Mouse (Mus musculus): Measurements from ENCODE around the gene Sohlh1. TPM values are rescaled to one million over a fixed set of nuclear protein-coding genes. Genes with fewer than 3 reads are reported as not detected.

Sohlh1 gene
- polyA plus RNA-seq (2011; ENCODE audit: insufficient read depth, insufficient read length, low replicate concordance, missing spikeins): not detected in 2 replicates

GRCm38 (mm10) chr2:25847226-25847625 is at the start of gene Sohlh1:
TSS of gene Sohlh1 (minus strand) at chr2:25847248.
- no peak within 1 kb of the TSS for H3K4me3 ChIP-seq (replicated peaks; ENCODE audit: control insufficient read depth, low read depth, low read length)
- TF ChIP-seq CTCF (IDR thresholded peaks at IDR 0.05; ENCODE audit: control insufficient read depth, insufficient read depth, low read length): no peak
- TF ChIP-seq POLR2A (IDR thresholded peaks at IDR 0.05; ENCODE audit: borderline replicate concordance, control insufficient read depth, low read depth, low read length): no peak
- WGBS: 75% methylated on average over 16 of the region's 16 CpGs

DNA sequence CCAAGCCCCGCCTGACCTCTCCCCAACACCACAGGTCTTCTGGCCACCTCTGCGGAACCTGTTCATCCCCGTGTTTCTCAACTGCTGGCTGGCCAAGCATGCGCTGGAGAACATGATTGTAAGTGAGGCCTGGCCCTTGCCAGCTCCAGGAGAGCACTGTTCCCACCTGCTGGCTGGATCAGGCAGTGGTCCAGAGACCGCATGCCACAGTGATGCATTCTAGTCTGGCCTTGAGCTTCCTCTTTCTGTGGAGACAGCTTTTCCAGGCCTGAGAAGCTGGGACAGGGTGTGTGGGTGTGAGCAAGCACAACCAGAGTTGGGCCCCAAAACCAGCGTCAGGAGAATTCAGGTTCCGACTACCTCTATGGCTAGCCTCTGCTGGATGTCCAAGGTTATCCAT is 45.4 kb upstream of the Sohlh1 start:
- Histone ChIP-seq H3K4me1 (ENCODE audit: control insufficient read depth, insufficient read depth, low read length) (no peaks in the 10 kb centered on the region), H3K27ac (ENCODE audit: control insufficient read depth, insufficient read depth, low read depth, low read length, poor library complexity) (no peak overlapping the region), H3K4me3 (replicated peaks; ENCODE audit: control insufficient read depth, low read depth, low read length) (no peak overlapping the region)
- 18% methylated on average over 7 of the region's 7 CpGs for WGBS
- TF ChIP-seq CTCF (IDR thresholded peaks at IDR 0.05; ENCODE audit: control insufficient read depth, insufficient read depth, low read length) (no peak), POLR2A (IDR thresholded peaks at IDR 0.05; ENCODE audit: borderline replicate concordance, control insufficient read depth, low read depth, low read length) (no peak)

More at GRCm38 (mm10) chr2:25847226-25847625, at the start of gene Sohlh1:
- Histone ChIP-seq H3K27ac (ENCODE audit: control insufficient read depth, insufficient read depth, low read depth, low read length, poor library complexity) (no peak within 1 kb of the TSS), H3K4me1 (ENCODE audit: control insufficient read depth, insufficient read depth, low read length) (no peaks in the 10 kb centered on the region)

GRCm38 (mm10) chr2:25888144-25888543 is 41.1 kb upstream of the Sohlh1 start:
- H3K4me1 ChIP-seq (ENCODE audit: control insufficient read depth, insufficient read depth, low read length): no peaks in the 10 kb centered on the region
- no peak for TF ChIP-seq CTCF (IDR thresholded peaks at IDR 0.05; ENCODE audit: control insufficient read depth, insufficient read depth, low read length)
- TF ChIP-seq POLR2A (IDR thresholded peaks at IDR 0.05; ENCODE audit: borderline replicate concordance, control insufficient read depth, low read depth, low read length): no peak
- no peak overlapping the region for H3K27ac ChIP-seq (ENCODE audit: control insufficient read depth, insufficient read depth, low read depth, low read length, poor library complexity)
- 58% methylated on average over 5 of the region's 5 CpGs for WGBS
- no peak overlapping the region for H3K4me3 ChIP-seq (replicated peaks; ENCODE audit: control insufficient read depth, low read depth, low read length)

DNA sequence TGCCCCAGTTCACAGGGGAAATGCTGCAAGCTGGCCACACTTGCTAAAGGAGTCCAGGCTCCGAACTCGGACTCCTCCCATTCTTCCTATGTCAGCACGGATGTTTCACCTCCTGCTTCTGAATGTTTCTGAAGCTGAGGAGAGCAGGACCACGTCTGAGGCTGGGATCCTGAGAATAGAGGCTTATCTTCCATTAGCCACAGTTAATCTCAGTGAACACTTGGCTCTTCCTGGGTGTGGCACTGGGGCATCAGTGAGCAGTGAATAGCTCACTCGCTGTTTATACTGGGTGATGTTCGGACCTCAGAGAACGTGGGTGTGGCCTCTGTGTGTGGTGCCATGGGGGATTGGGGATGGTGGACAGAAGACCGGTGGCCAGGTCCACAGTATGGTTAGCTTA is 40.2 kb upstream of the Sohlh1 start:
- WGBS: 64% methylated on average over 8 of the region's 8 CpGs
- TF ChIP-seq POLR2A (IDR thresholded peaks at IDR 0.05; ENCODE audit: borderline replicate concordance, control insufficient read depth, low read depth, low read length): no peak
- no peak for TF ChIP-seq CTCF (IDR thresholded peaks at IDR 0.05; ENCODE audit: control insufficient read depth, insufficient read depth, low read length)

DNA sequence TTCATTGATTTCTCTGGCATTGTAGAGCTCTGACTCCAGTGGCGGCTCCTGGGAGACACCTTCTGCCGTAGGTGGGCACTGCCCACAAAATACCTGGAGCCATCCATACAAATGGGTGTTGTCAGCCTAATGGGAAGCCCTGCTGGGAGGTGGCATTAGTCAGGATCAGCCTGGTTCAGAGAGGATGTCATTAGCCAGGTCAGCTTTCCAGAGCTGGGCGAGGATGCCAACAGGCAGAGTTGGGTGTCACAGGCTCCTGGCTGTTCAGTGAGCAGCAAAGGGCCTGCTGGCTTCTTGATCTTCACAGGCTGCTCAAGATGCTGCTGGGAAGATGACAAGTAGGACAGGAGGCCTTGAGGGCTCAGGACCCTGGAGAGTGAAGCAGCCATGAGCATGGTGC is 37.7 kb upstream of the Sohlh1 start:
- H3K27ac ChIP-seq (ENCODE audit: control insufficient read depth, insufficient read depth, low read depth, low read length, poor library complexity): no peak overlapping the region
- 79% methylated on average over 3 of the region's 3 CpGs for WGBS
- no peak overlapping the region for H3K4me3 ChIP-seq (replicated peaks; ENCODE audit: control insufficient read depth, low read depth, low read length)
- H3K4me1 ChIP-seq (ENCODE audit: control insufficient read depth, insufficient read depth, low read length): no peaks in the 10 kb centered on the region
- TF ChIP-seq POLR2A (IDR thresholded peaks at IDR 0.05; ENCODE audit: borderline replicate concordance, control insufficient read depth, low read depth, low read length) (no peak), CTCF (IDR thresholded peaks at IDR 0.05; ENCODE audit: control insufficient read depth, insufficient read depth, low read length) (no peak)

More for the DNA sequence above, 40.2 kb upstream of the Sohlh1 start:
- Histone ChIP-seq H3K4me1 (ENCODE audit: control insufficient read depth, insufficient read depth, low read length) (no peaks in the 10 kb centered on the region), H3K4me3 (replicated peaks; ENCODE audit: control insufficient read depth, low read depth, low read length) (no peak overlapping the region), H3K27ac (ENCODE audit: control insufficient read depth, insufficient read depth, low read depth, low read length, poor library complexity) (no peak overlapping the region)

- TF ChIP-seq POLR2A (IDR thresholded peaks at IDR 0.05; ENCODE audit: borderline replicate concordance, control insufficient read depth, low read depth, low read length) (no peak), CTCF (IDR thresholded peaks at IDR 0.05; ENCODE audit: control insufficient read depth, insufficient read depth, low read length) (no peak)
- Histone ChIP-seq H3K4me3 (replicated peaks; ENCODE audit: control insufficient read depth, low read depth, low read length) (no peak overlapping the region), H3K27ac (ENCODE audit: control insufficient read depth, insufficient read depth, low read depth, low read length, poor library complexity) (no peak overlapping the region), H3K4me1 (ENCODE audit: control insufficient read depth, insufficient read depth, low read length) (no peaks in the 10 kb centered on the region)
- WGBS: 55% methylated on average over 1 of the region's 1 CpGs
Measured at GRCm38 (mm10) chr2:25882276-25882675, 35.2 kb upstream of the Sohlh1 start.

DNA sequence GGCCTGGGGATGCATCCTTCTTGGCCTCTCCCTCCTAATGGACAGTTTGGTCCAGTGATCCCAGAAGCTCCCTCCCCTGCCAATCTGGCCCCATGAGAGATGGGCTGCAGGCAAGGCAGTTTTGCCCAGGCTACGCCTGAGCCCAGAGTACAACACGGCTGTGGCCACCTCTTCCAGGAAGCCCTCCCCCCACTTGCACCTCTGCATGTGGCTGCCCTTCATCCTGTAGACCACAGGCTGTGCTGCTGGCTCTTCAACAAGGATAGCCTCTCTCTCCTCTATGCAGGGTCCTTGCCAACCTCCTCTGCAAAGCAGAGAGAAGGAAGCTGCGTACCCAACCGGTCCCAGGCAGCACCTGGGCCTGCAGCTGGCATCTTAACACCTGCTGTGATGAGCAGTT is 32.0 kb upstream of the Sohlh1 start:
- Histone ChIP-seq H3K4me1 (ENCODE audit: control insufficient read depth, insufficient read depth, low read length) (no peaks in the 10 kb centered on the region; the same call in 1 of the 2 replicates), H3K4me3 (replicated peaks; ENCODE audit: control insufficient read depth, low read depth, low read length) (no peak overlapping the region), H3K27ac (ENCODE audit: control insufficient read depth, insufficient read depth, low read depth, low read length, poor library complexity) (no peak overlapping the region)
- no peak for TF ChIP-seq POLR2A (IDR thresholded peaks at IDR 0.05; ENCODE audit: borderline replicate concordance, control insufficient read depth, low read depth, low read length)
- TF ChIP-seq CTCF (IDR thresholded peaks at IDR 0.05; ENCODE audit: control insufficient read depth, insufficient read depth, low read length): no peak
- 43% methylated on average over 4 of the region's 4 CpGs for WGBS

- 80% methylated on average over 2 of the region's 2 CpGs for WGBS
- Histone ChIP-seq H3K4me3 (replicated peaks; ENCODE audit: control insufficient read depth, low read depth, low read length) (no peak overlapping the region), H3K27ac (ENCODE audit: control insufficient read depth, insufficient read depth, low read depth, low read length, poor library complexity) (no peak overlapping the region), H3K4me1 (ENCODE audit: control insufficient read depth, insufficient read depth, low read length) (no peaks in the 10 kb centered on the region; the same call in 1 of the 2 replicates)
- no peak for TF ChIP-seq CTCF (IDR thresholded peaks at IDR 0.05; ENCODE audit: control insufficient read depth, insufficient read depth, low read length)
- TF ChIP-seq POLR2A (IDR thresholded peaks at IDR 0.05; ENCODE audit: borderline replicate concordance, control insufficient read depth, low read depth, low read length): no peak
Measured at GRCm38 (mm10) chr2:25878516-25878915, 31.5 kb upstream of the Sohlh1 start.

DNA sequence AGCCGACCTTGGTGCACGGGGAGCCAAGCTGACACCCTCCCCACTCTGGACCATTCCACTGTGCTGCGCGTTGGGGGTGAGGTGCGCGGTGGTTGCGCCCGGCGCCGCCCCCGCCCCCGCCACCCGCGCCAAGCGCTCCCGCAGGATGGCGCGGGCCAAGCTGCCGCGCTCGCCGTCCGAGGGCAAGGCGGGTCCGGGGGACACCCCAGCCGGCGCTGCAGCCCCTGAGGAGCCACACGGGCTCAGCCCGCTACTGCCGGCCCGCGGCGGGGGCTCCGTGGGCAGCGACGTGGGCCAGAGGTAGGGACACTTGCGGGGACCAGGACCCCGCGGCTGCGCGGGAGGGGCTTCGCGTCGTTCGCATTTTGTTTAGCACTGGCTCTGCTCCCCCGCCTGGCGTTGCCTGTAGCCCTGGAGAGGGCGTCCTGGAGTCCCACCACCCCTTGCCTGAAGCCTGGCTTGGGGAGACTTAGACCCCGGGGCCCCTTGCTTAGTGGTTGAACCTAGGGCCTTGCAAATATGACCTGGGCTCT is 30.8 kb upstream of the Sohlh1 start:
- no peaks in the 10 kb centered on the region; the same call in 1 of the 2 replicates for H3K4me1 ChIP-seq (ENCODE audit: control insufficient read depth, insufficient read depth, low read length)
- TF ChIP-seq CTCF (IDR thresholded peaks at IDR 0.05; ENCODE audit: control insufficient read depth, insufficient read depth, low read length) (no peak), POLR2A (IDR thresholded peaks at IDR 0.05; ENCODE audit: borderline replicate concordance, control insufficient read depth, low read depth, low read length) (no peak)
- H3K4me3 ChIP-seq (replicated peaks; ENCODE audit: control insufficient read depth, low read depth, low read length): no peak overlapping the region
- 6% methylated on average over 46 of the region's 49 CpGs for WGBS
- no peak overlapping the region for H3K27ac ChIP-seq (ENCODE audit: control insufficient read depth, insufficient read depth, low read depth, low read length, poor library complexity)

Data from bone marrow, adult 2 months (tissue).